Mouse (Mus musculus) erythroblast, embryonic 14.5 days (primary cell): ENCODE results near the gene Cript.

ENCODE experiments used
- GATA1 ChIP-seq: IDR thresholded peaks from 2 replicates; pipeline ENCODE4 v1.6.1; 2012; ENCODE audit warnings: low read length, inconsistent platforms, mixed read lengths
- TAL1 ChIP-seq: IDR thresholded peaks from 3 replicates; pipeline ENCODE4 v1.6.1; 2012; ENCODE audit warnings: low read length, inconsistent platforms, mixed read lengths

- TF ChIP-seq TAL1 (no peak), GATA1 (no peak)
Observed at GRCm38 (mm10) chr17:87050469-87051175, 25.3 kb downstream of the Cript start.
